Mouse (Mus musculus) limb, embryonic 12.5 days (tissue): ENCODE measurements around the gene Tmem72. TPM values are rescaled to one million over a fixed set of nuclear protein-coding genes. Genes with fewer than 3 reads are reported as not detected.
A peak's percentile ranks its signal among the peaks of the same experiment; 100 is the strongest.

Experiments
- ATAC-seq: fragments of 200-750 bp; cut with Nextera tagmentation; 2 replicates; pipeline ENCODE4 v1.8.0; 2017; ENCODE audit warnings: low read depth, moderate TSS enrichment; ENCODE audit not compliant: insufficient number of reproducible peaks, insufficient read depth, low FRiP score, low TSS enrichment
- H3K27ac ChIP-seq: fragments of 300-500 bp; sonication (generic); 2 replicates; pipeline ENCODE4 v1.5.1; 2016; ENCODE audit warnings: mild to moderate bottlenecking, moderate library complexity
- H3K27me3 ChIP-seq: fragments of 300-500 bp; sonication (generic); 2 replicates; pipeline ENCODE4 v1.6.1; 2016; ENCODE audit warnings: mild to moderate bottlenecking, moderate library complexity
- H3K36me3 ChIP-seq: fragments of 300-500 bp; sonication (generic); 2 replicates; pipeline ENCODE4 v1.6.1; 2016; ENCODE audit warnings: mild to moderate bottlenecking, moderate library complexity
- H3K4me1 ChIP-seq: fragments of 300-500 bp; sonication (generic); replicated peaks from 2 replicates; pipeline ENCODE4 v1.6.1; 2016
- H3K4me2 ChIP-seq: fragments of 300-500 bp; sonication (generic); 2 replicates; pipeline ENCODE4 v1.6.1; 2016; ENCODE audit warnings: mild to moderate bottlenecking, moderate library complexity
- H3K4me3 ChIP-seq: fragments of 300-500 bp; sonication (generic); replicated peaks from 2 replicates; pipeline ENCODE4 v1.5.1; 2016; ENCODE audit warnings: mild to moderate bottlenecking
- H3K9ac ChIP-seq: fragments of 300-500 bp; sonication (generic); replicated peaks from 2 replicates; pipeline ENCODE4 v1.6.1; 2016; ENCODE audit warnings: mild to moderate bottlenecking, moderate library complexity
- H3K9me3 ChIP-seq: fragments of 300-500 bp; sonication (generic); 2 replicates; pipeline ENCODE4 v1.6.1; 2016; ENCODE audit warnings: mild to moderate bottlenecking, moderate library complexity
- WGBS: fragments of 180-500 bp; shearing (Covaris S2); methylation state at CpG from one replicate; pipeline ENCODE4 v1.1.7; 2016; 5-methylcytosine and 5-hydroxymethylcytosine counted together
- polyA plus RNA-seq: library from polyadenylated mRNA; unstranded; fragments of >200 nt; fragmentation: Nextera tagmentation; extraction: Ambion mirVana; gene quantifications from 2 replicates; pipeline ENCODE4 v1.2.1, GENCODE M21; 2016

The Tmem72 gene
- polyA plus RNA-seq, 1 experiment from 2014 or later, result 0.06 TPM

- peaks cover 8% of the 10 kb centered on the region for H3K4me1 ChIP-seq
- no peak overlapping the region for H3K4me2 ChIP-seq
- no peak overlapping the region for H3K9ac ChIP-seq
- H3K9me3 ChIP-seq, result no peaks in the 10 kb centered on the region
- H3K36me3 ChIP-seq, result no peaks in the 10 kb centered on the region
- peaks cover 12% of the 10 kb centered on the region for H3K27me3 ChIP-seq
- H3K27ac ChIP-seq, result no peak overlapping the region
- ATAC-seq, result no peak
- 81% methylated on average over 12 of the region's 12 CpGs for WGBS
- H3K4me3 ChIP-seq, result no peak overlapping the region
Observed at GRCm38 (mm10) chr6:116647763-116648162, 69.0 kb downstream of the Tmem72 start.

- no peak for ATAC-seq
- Histone ChIP-seq H3K9ac (no peak overlapping the region), H3K4me1 (no peaks in the 10 kb centered on the region)
Observed at GRCm38 (mm10) chr6:116644335-116644734, 72.4 kb downstream of the Tmem72 start.

GRCm38 (mm10) chr6:116643881-116644280 lies 72.8 kb downstream of the Tmem72 start:
- H3K9me3 ChIP-seq, result no peaks in the 10 kb centered on the region
- H3K4me3 ChIP-seq, result no peak overlapping the region
- WGBS, result 73% methylated on average over 4 of the region's 4 CpGs
- H3K27me3 ChIP-seq, result no peaks in the 10 kb centered on the region
- H3K9ac ChIP-seq, result no peak overlapping the region
- no peak overlapping the region for H3K4me2 ChIP-seq
- ATAC-seq, result no peak
- no peak overlapping the region for H3K27ac ChIP-seq
- H3K36me3 ChIP-seq, result no peaks in the 10 kb centered on the region
- no peaks in the 10 kb centered on the region for H3K4me1 ChIP-seq

More at GRCm38 (mm10) chr6:116644335-116644734, 72.4 kb downstream of the Tmem72 start:
- Histone ChIP-seq H3K27ac (no peak overlapping the region), H3K4me3 (no peak overlapping the region), H3K27me3 (no peaks in the 10 kb centered on the region), H3K36me3 (no peaks in the 10 kb centered on the region), H3K9me3 (no peaks in the 10 kb centered on the region), H3K4me2 (no peak overlapping the region)
- 59% methylated on average over 3 of the region's 3 CpGs for WGBS

GRCm38 (mm10) chr6:116642942-116643341 lies 73.8 kb downstream of the Tmem72 start:
- Histone ChIP-seq H3K9me3 (no peaks in the 10 kb centered on the region), H3K4me3 (no peak overlapping the region), H3K4me1 (no peaks in the 10 kb centered on the region), H3K27me3 (no peaks in the 10 kb centered on the region), H3K9ac (no peak overlapping the region), H3K4me2 (no peak overlapping the region), H3K27ac (no peak overlapping the region), H3K36me3 (no peaks in the 10 kb centered on the region)
- WGBS, result 74% methylated on average over 11 of the region's 11 CpGs
- ATAC-seq, result no peak

- Histone ChIP-seq H3K27ac (no peak overlapping the region), H3K9me3 (no peaks in the 10 kb centered on the region), H3K9ac (no peak overlapping the region), H3K4me2 (no peak overlapping the region), H3K27me3 (no peaks in the 10 kb centered on the region), H3K4me1 (peaks cover 6% of the 10 kb centered on the region; the same call in 1 of the 2 replicates), H3K4me3 (no peak overlapping the region), H3K36me3 (no peaks in the 10 kb centered on the region)
- no peak for ATAC-seq
- WGBS, result 84% methylated on average over 2 of the region's 2 CpGs
Observed at GRCm38 (mm10) chr6:116639663-116640062, 77.0 kb downstream of the Tmem72 start.

GRCm38 (mm10) chr6:116638871-116639270 lies 77.8 kb downstream of the Tmem72 start:
- Histone ChIP-seq H3K9ac (no peak overlapping the region), H3K4me1 (peaks cover 6% of the 10 kb centered on the region; the same call in 1 of the 2 replicates), H3K4me2 (no peak overlapping the region), H3K4me3 (no peak overlapping the region), H3K27me3 (no peaks in the 10 kb centered on the region), H3K36me3 (no peaks in the 10 kb centered on the region), H3K9me3 (no peaks in the 10 kb centered on the region), H3K27ac (no peak overlapping the region)
- 72% methylated on average over 2 of the region's 2 CpGs for WGBS
- ATAC-seq, result no peak

GRCm38 (mm10) chr6:116637496-116637895 lies 79.2 kb downstream of the Tmem72 start:
- Histone ChIP-seq H3K27ac (no peak overlapping the region), H3K36me3 (no peaks in the 10 kb centered on the region), H3K9me3 (no peaks in the 10 kb centered on the region), H3K9ac (no peak overlapping the region), H3K4me3 (no peak overlapping the region), H3K4me1 (peaks cover 6% of the 10 kb centered on the region; the same call in 1 of the 2 replicates), H3K27me3 (no peaks in the 10 kb centered on the region), H3K4me2 (no peak overlapping the region)
- ATAC-seq, result no peak
- WGBS, result 90% methylated on average over 5 of the region's 5 CpGs

- H3K4me1 ChIP-seq, result peaks cover 6% of the 10 kb centered on the region; the same call in 1 of the 2 replicates
- no peak overlapping the region for H3K9ac ChIP-seq
- H3K27me3 ChIP-seq, result no peaks in the 10 kb centered on the region
- ATAC-seq, result no peak
- no peak overlapping the region for H3K4me3 ChIP-seq
- WGBS, result 70% methylated on average over 9 of the region's 9 CpGs
- 0 out of 2 replicates have a peak overlapping the region, but pooled peaks have one; percentile 41 for H3K27ac ChIP-seq
- H3K36me3 ChIP-seq, result no peaks in the 10 kb centered on the region
- H3K9me3 ChIP-seq, result no peaks in the 10 kb centered on the region
- no peak overlapping the region for H3K4me2 ChIP-seq
Observed at GRCm38 (mm10) chr6:116636581-116637235, 80.0 kb downstream of the Tmem72 start.

- ATAC-seq, result peak; percentile 56; the same call in 1 of the 2 replicates
Observed at GRCm38 (mm10) chr6:116635251-116636180, 81.2 kb downstream of the Tmem72 start.

GRCm38 (mm10) chr6:116633741-116634695 lies 82.7 kb downstream of the Tmem72 start:
- no peak overlapping the region for H3K27ac ChIP-seq
- H3K4me3 ChIP-seq, result no peak overlapping the region
- H3K27me3 ChIP-seq, result no peaks in the 10 kb centered on the region
- H3K9me3 ChIP-seq, result no peaks in the 10 kb centered on the region
- peaks cover 6% of the 10 kb centered on the region; the same call in 1 of the 2 replicates for H3K4me1 ChIP-seq
- no peak for ATAC-seq
- no peaks in the 10 kb centered on the region for H3K36me3 ChIP-seq
- 89% methylated on average over 17 of the region's 17 CpGs for WGBS
- H3K4me2 ChIP-seq, result no peak overlapping the region
- no peak overlapping the region for H3K9ac ChIP-seq

More at GRCm38 (mm10) chr6:116635251-116636180, 81.2 kb downstream of the Tmem72 start:
- peaks cover 6% of the 10 kb centered on the region; the same call in 1 of the 2 replicates for H3K4me1 ChIP-seq
- H3K36me3 ChIP-seq, result no peaks in the 10 kb centered on the region
- no peak overlapping the region for H3K4me2 ChIP-seq
- no peaks in the 10 kb centered on the region for H3K27me3 ChIP-seq
- peak overlapping the region; percentile 59; the same call in 1 of the 2 replicates for H3K27ac ChIP-seq
- H3K4me3 ChIP-seq, result no peak overlapping the region
- no peaks in the 10 kb centered on the region for H3K9me3 ChIP-seq
- WGBS, result 67% methylated on average over 10 of the region's 10 CpGs
- no peak overlapping the region for H3K9ac ChIP-seq
